Mouse (Mus musculus) ES-Bruce4 (cell line): ENCODE results near the gene Gm2000.

Experiments
- CTCF ChIP-seq: IDR thresholded peaks from one replicate; pipeline ENCODE4 v1.8.1; 2011; ENCODE audit warnings: low read depth, low read length
- EP300 ChIP-seq: IDR thresholded peaks from 2 replicates; pipeline ENCODE4 v1.6.1; 2011; ENCODE audit warnings: low read depth, low read length; ENCODE audit not compliant: insufficient read depth
- POLR2A ChIP-seq: IDR thresholded peaks from one replicate; pipeline ENCODE4 v1.8.1; 2011; ENCODE audit warnings: low read length; ENCODE audit not compliant: insufficient read depth

DNA sequence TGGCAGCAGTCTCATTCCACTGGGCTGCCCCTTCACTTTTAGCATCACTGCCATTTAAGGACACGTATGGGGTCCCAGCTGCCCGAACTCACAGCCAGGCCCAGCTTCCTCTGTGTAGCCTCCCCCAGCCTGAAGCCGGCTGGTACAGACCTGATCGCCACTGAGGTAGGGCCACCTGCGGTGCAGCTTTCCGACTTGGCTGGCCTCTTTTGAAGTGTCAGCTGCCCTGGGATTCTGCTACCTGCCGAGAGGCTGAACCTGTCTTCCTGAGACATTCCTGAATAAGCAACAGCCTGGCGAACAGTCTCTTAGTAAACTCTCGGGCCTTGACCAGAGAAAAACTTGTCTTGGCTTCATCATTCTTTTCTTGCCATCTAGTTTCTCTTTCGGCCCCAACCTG is 37.4 kb downstream of the Gm2000 start:
- no peak for TF ChIP-seq CTCF
- no peak for TF ChIP-seq POLR2A
- TF ChIP-seq EP300: no peak
